Mouse (Mus musculus) stomach, embryonic 14.5 days (tissue): ENCODE data around the gene A730049H05Rik. TPM values are rescaled to one million over a fixed set of nuclear protein-coding genes. Genes with fewer than 3 reads are reported as not detected.

Experiments used
- ATAC-seq: fragments of 200-750 bp; cut with Nextera tagmentation; 2 replicates; pipeline ENCODE4 v1.8.0; 2017; ENCODE audit warnings: low read depth, moderate TSS enrichment; ENCODE audit not compliant: insufficient number of reproducible peaks, insufficient read depth, low FRiP score
- H3K27ac ChIP-seq: fragments of 300-500 bp; sonication (generic); 2 replicates; pipeline ENCODE4 v1.5.1; 2014; ENCODE audit warnings: mild to moderate bottlenecking, low read length, moderate library complexity, mixed read lengths
- H3K27me3 ChIP-seq: fragments of 300-500 bp; sonication (generic); 2 replicates; pipeline ENCODE4 v1.6.1; 2014; ENCODE audit warnings: low read length, control low read depth, mixed read lengths; ENCODE audit not compliant: control insufficient read depth, insufficient read depth
- H3K36me3 ChIP-seq: fragments of 300-500 bp; sonication (generic); 2 replicates; pipeline ENCODE4 v1.6.1; 2014; ENCODE audit warnings: mild to moderate bottlenecking, control low read depth, low read length, moderate library complexity, mixed read lengths; ENCODE audit not compliant: control insufficient read depth, insufficient read depth
- H3K4me1 ChIP-seq: fragments of 300-500 bp; sonication (generic); 2 replicates; pipeline ENCODE4 v1.6.1; 2014; ENCODE audit warnings: low read length, control low read depth, mixed read lengths; ENCODE audit not compliant: control insufficient read depth, insufficient read depth
- H3K4me2 ChIP-seq: fragments of 300-500 bp; sonication (generic); replicated peaks from 2 replicates; pipeline ENCODE4 v1.6.1; 2014; ENCODE audit warnings: low read depth, low read length, control low read depth
- H3K4me3 ChIP-seq: fragments of 300-500 bp; sonication (generic); 2 replicates; pipeline ENCODE4 v1.5.1; 2014; ENCODE audit warnings: low read depth, low read length, control low read depth
- H3K9ac ChIP-seq: fragments of 300-500 bp; sonication (generic); replicated peaks from 2 replicates; pipeline ENCODE4 v1.6.1; 2014; ENCODE audit warnings: low read depth, mild to moderate bottlenecking, control low read depth, low read length, moderate library complexity, mixed read lengths
- H3K9me3 ChIP-seq: fragments of 300-500 bp; sonication (generic); 2 replicates; pipeline ENCODE4 v1.6.1; 2016; ENCODE audit warnings: low read depth, low read length, control low read depth; ENCODE audit not compliant: control insufficient read depth
- WGBS: fragments of 180-500 bp; shearing (Covaris S2); extraction: QIAGEN DNeasy Blood & Tissue Kit; methylation state at CpG from one replicate; pipeline ENCODE4 v1.1.7; 2014; 5-methylcytosine and 5-hydroxymethylcytosine counted together
- polyA plus RNA-seq: library from polyadenylated mRNA; unstranded; fragments of >200 nt; fragmentation: Nextera tagmentation; extraction: Ambion mirVana; gene quantifications from 2 replicates; pipeline ENCODE4 v1.2.1, GENCODE M21; 2014

A730049H05Rik gene
- polyA plus RNA-seq, 1 experiment from 2014 or later: 1.5 TPM

DNA sequence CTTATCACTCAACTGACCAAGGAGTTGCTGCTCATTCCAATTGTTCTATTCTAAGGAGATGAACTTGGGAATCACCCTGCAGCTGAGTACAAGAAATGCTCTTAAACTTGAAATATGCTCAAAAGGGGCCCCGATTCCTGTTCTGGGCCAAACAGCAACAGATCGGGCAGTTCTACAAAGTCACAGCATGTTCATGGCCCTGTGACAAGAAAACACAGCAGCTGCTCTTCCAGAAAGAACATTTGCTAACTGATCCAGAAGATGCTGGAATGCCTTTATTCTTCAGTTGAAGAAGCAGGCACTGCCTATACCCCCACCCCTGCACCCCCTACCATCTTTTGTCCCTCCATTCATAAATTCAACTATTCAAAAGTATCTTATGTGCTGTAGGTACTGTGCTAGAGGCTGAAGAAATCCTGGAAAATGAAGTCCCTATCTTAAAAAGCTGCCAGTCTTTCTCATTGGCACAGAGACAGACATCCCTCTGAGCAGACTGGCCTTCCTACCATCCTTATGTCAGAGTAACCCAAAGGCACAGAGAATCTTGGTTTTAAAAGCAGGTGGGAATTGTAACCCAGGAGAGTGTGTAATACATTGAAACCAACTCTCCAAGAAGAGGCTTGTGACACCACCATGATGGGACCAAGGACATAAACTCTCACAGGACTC lies 3.4 kb upstream of the A730049H05Rik start:
- no peak overlapping the region for H3K4me2 ChIP-seq
- no peak for ATAC-seq
- 60% methylated on average over 2 of the region's 2 CpGs for WGBS
- no peaks in the 10 kb centered on the region for H3K27me3 ChIP-seq
- H3K27ac ChIP-seq: no peak overlapping the region
- H3K9me3 ChIP-seq: no peaks in the 10 kb centered on the region
- no peak overlapping the region for H3K9ac ChIP-seq
- H3K4me3 ChIP-seq: no peak overlapping the region
- H3K4me1 ChIP-seq: 0 out of 2 replicates have a peak, but pooled peaks cover 4% of the 10 kb centered on the region
- no peaks in the 10 kb centered on the region; the same call in 1 of the 2 replicates for H3K36me3 ChIP-seq

DNA sequence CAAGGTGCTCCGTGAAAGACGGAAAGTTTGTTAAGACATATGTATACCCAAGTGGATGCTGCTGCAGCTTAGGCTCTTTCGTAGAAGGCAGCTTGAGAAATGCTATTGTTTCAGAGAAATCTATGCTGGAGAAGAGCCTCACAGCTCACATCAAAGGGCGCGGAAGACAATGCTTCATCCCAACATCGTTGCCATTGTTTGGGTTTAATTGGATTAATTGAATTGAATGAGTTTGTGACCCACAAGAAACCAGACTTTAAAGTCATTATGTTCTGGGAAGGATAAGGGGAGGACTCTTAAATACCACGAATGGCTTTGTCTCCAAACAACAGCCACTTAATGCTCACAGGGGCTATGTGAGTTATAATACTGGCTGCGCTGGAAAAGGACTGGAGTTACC lies 1.4 kb downstream of the A730049H05Rik start:
- H3K9me3 ChIP-seq: no peaks in the 10 kb centered on the region
- H3K36me3 ChIP-seq: peaks cover under 1% of the 10 kb centered on the region; the same call in 1 of the 2 replicates
- no peak overlapping the region for H3K4me3 ChIP-seq
- H3K4me2 ChIP-seq: no peak overlapping the region
- H3K9ac ChIP-seq: no peak overlapping the region
- 0 out of 2 replicates have a peak, but pooled peaks cover 2% of the 10 kb centered on the region for H3K4me1 ChIP-seq
- WGBS: 73% methylated on average over 8 of the region's 8 CpGs
- H3K27me3 ChIP-seq: no peaks in the 10 kb centered on the region
- H3K27ac ChIP-seq: no peak overlapping the region
- no peak for ATAC-seq

DNA sequence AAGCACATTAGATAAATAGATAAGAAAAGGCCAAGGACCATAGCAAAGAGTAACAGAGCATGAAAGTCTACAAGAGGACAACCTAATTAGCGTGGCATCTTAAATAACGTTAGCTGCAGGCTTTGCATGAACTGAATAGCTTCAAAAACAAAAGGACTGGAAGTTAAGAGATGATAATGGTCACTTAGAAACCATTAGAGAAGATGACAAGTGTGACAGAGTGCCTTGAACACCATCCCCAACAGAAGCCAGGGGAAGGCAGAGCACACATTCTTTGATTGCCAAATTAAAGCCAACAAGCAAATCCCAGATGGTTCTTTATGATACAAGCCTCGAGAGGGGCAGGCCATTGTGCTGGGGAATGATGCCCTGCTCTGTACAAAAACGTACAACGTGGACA lies 5.3 kb downstream of the A730049H05Rik start:
- Histone ChIP-seq H3K4me1 (no peaks in the 10 kb centered on the region), H3K9me3 (no peaks in the 10 kb centered on the region), H3K4me2 (no peak overlapping the region), H3K4me3 (no peak overlapping the region), H3K9ac (no peak overlapping the region), H3K36me3 (peaks cover 5% of the 10 kb centered on the region; the same call in 1 of the 2 replicates), H3K27me3 (no peaks in the 10 kb centered on the region), H3K27ac (no peak overlapping the region)
- WGBS: 73% methylated on average over 5 of the region's 5 CpGs
- no peak for ATAC-seq

DNA sequence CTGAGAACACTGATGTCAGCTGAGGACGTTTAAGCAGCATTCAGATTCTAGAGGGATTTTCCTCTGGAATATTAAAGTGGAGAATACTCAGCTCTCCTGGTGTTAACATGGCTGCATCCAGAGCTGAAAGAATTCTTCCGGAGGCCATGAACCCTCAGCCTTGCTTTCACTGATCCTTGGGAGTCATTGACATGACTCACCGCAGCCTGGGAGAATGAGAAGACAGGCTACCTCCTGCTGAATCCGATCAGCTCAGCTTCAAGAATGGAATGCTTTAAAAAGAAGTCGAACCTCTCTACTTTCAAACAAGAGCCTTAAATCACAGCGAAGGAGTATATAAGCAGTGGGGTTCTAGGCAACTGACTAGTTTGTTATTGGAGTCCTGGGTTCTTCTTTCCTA lies 5.7 kb downstream of the A730049H05Rik start:
- Histone ChIP-seq H3K27ac (no peak overlapping the region), H3K4me1 (no peaks in the 10 kb centered on the region), H3K9me3 (no peaks in the 10 kb centered on the region), H3K36me3 (peaks cover 5% of the 10 kb centered on the region; the same call in 1 of the 2 replicates), H3K4me2 (no peak overlapping the region), H3K9ac (no peak overlapping the region), H3K4me3 (no peak overlapping the region), H3K27me3 (no peaks in the 10 kb centered on the region)
- ATAC-seq: no peak
- 75% methylated on average over 6 of the region's 6 CpGs for WGBS

DNA sequence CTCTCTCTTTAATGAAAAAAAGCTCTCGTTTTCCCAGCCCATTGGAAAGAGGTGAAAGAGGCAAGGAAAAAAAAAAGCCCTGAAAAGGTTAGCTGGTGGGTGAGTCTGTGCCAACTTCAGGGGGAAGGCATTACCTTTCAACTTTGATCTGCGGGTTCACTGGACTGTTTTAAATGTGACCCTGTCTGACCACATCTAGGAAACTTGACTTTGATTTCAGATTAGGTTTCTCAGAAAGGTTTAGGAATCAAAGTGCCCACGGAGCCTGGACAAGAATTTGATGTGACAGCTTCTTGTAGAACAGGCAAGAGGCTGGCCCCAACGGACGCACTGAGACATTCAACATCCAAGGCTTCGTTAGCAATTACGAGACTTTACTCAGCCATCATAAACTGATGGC lies 7.7 kb downstream of the A730049H05Rik start:
- ATAC-seq: no peak
- H3K27me3 ChIP-seq: no peaks in the 10 kb centered on the region
- H3K27ac ChIP-seq: no peak overlapping the region
- H3K4me2 ChIP-seq: no peak overlapping the region
- no peaks in the 10 kb centered on the region for H3K9me3 ChIP-seq
- no peak overlapping the region for H3K4me3 ChIP-seq
- no peaks in the 10 kb centered on the region for H3K4me1 ChIP-seq
- H3K9ac ChIP-seq: no peak overlapping the region
- 83% methylated on average over 7 of the region's 7 CpGs for WGBS
- peaks cover 5% of the 10 kb centered on the region; the same call in 1 of the 2 replicates for H3K36me3 ChIP-seq

DNA sequence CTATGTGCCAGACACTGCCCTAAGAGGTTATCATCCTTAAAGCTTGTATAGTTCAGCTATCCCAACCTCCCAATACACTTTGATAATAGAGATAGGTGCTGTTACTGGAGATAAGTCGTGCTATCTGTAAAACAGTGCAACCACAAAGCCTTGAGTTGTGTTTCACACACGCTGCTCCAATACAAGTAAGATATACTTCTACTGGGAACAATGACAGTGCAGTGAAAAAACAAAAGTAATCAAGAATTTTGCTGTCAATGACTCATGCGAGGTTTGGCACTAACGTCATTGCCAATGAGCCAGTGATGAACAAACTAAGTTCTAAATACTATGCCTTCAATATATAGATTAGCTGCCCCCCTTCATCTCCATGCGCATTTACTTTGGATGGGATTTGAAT lies 10.3 kb downstream of the A730049H05Rik start:
- peaks cover 5% of the 10 kb centered on the region; the same call in 1 of the 2 replicates for H3K36me3 ChIP-seq
- H3K4me1 ChIP-seq: no peaks in the 10 kb centered on the region
- no peak for ATAC-seq
- no peak overlapping the region for H3K27ac ChIP-seq
- H3K4me2 ChIP-seq: no peak overlapping the region
- 81% methylated on average over 5 of the region's 5 CpGs for WGBS
- no peak overlapping the region for H3K9ac ChIP-seq
- no peaks in the 10 kb centered on the region for H3K27me3 ChIP-seq
- H3K4me3 ChIP-seq: no peak overlapping the region
- H3K9me3 ChIP-seq: no peaks in the 10 kb centered on the region

DNA sequence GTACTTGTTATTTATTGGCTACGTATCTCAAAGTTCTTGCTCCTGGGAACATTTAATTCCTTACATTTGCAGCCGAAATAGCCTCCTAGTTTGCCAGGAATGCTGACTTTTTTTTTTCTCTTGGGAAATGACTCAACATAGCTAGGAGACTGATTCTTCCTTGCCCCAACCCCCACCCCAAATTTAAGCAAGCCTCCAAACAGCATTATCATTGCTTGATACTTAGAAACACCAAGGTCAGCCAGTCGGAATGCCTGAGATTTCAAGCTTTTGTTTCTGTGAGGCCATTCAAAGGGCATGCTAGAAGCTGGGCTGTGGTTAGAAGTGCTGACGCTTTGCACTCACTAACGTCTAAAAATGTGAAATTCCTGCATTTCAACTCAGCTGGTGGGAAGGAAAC lies 11.1 kb downstream of the A730049H05Rik start:
- Histone ChIP-seq H3K4me2 (no peak overlapping the region), H3K4me1 (no peaks in the 10 kb centered on the region), H3K9ac (no peak overlapping the region), H3K4me3 (no peak overlapping the region), H3K36me3 (peaks cover 5% of the 10 kb centered on the region; the same call in 1 of the 2 replicates), H3K27me3 (no peaks in the 10 kb centered on the region), H3K27ac (no peak overlapping the region), H3K9me3 (no peaks in the 10 kb centered on the region)
- WGBS: 42% methylated on average over 5 of the region's 5 CpGs
- ATAC-seq: no peak

DNA sequence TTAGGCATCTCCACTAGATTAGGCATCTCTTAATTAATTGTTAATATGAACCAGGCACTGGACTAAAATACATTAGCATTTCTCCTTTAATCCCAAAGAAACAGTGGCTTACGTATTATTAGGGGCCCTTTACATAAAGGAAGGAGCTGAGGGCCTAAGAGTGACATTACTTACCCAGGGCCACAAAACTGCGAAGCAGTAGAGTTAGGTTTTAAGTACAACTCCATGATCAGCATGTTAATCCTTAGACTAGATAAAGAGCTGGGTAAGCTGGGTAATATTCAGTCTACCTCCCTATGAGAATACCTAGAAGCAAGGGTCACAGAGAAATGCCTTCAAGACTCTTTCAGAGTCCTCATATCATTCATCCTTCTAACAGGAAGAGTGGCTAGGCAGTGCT lies 12.9 kb downstream of the A730049H05Rik start:
- Histone ChIP-seq H3K4me3 (no peak overlapping the region), H3K36me3 (no peaks in the 10 kb centered on the region), H3K27ac (no peak overlapping the region), H3K4me2 (no peak overlapping the region), H3K9ac (no peak overlapping the region), H3K4me1 (no peaks in the 10 kb centered on the region), H3K9me3 (no peaks in the 10 kb centered on the region), H3K27me3 (no peaks in the 10 kb centered on the region)
- ATAC-seq: no peak
- WGBS: 90% methylated on average over 2 of the region's 2 CpGs

DNA sequence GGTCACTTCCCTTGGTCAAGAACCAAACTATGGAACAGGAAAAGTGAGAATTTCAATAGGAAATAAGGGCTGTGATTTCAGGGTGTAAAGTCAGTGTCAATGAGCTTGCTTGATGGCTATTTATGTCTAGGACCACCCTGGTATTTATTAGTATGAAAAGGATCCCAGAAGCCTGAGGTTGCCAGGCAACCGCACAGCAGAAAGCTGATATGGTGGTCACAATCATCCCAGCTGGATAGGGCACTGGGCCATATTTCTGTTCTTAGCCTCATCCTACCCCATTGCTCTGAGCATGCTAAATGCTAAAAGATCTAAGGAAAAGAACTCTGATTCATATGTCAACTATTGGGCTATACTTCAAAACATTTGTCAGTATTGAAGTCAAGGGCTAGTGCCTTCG lies 14.8 kb downstream of the A730049H05Rik start:
- Histone ChIP-seq H3K9ac (no peak overlapping the region), H3K27me3 (no peaks in the 10 kb centered on the region), H3K27ac (no peak overlapping the region), H3K9me3 (no peaks in the 10 kb centered on the region), H3K4me1 (no peaks in the 10 kb centered on the region), H3K4me2 (no peak overlapping the region), H3K4me3 (no peak overlapping the region), H3K36me3 (no peaks in the 10 kb centered on the region)
- WGBS: 85% methylated on average over 2 of the region's 2 CpGs
- no peak for ATAC-seq
